Mouse (Mus musculus) adrenal gland, postnatal 36 days (tissue): ENCODE data around the gene Hmgb1. TPM values are rescaled to one million over a fixed set of nuclear protein-coding genes. Genes with fewer than 3 reads are reported as not detected.
A peak's percentile ranks its signal among the peaks of the same experiment; 100 is the strongest.
"Not testable (repeated sequence)": the region's sequence is repeated elsewhere in the genome, so short reads cannot be mapped to it uniquely, and the experiment has no call there.

Experiments used
- DNase-seq, 2 experiments: peaks; one replicate each; pipeline ENCODE4 v3.0.0; 2021; ENCODE audit warnings: mixed read lengths in 1 of 2
- total RNA-seq, 2 experiments: library from RNA; stranded (reverse); gene quantifications; 2 replicates each; pipeline ENCODE4 v1.2.3; 2021

Hmgb1 gene
- total RNA-seq, 2 experiments from 2014 or later = 141 to 161 TPM

DNA sequence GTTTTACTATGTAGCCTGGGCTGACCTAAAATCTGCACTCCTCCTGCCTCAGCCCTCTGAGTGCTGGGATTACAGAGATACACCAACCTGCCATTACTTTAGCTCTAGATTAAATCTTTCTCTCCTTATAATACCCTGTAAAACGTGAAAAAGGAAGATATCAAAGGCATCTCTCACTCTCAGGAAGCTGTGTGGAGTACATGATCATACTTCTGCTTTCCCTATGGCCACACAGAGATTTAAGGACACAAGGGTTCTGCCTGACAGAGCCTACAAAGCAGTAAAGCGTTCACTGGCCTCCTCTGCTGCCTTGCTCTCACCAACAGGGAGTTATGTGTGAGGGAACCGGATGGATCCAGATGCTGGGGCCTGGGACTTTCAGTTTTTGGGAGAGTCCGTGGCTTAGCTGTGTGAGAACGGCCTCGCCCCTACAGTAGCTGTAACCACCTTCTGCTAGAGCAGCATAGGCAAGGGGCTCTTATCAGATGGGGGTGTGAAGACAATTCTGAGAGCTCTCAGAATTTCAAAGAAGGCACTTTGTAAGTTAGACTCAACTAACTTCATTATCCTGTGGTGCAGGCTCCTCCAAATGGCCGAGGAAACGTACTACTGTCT is 36.8 kb downstream of the Hmgb1 start:
- no peak for DNase-seq

DNA sequence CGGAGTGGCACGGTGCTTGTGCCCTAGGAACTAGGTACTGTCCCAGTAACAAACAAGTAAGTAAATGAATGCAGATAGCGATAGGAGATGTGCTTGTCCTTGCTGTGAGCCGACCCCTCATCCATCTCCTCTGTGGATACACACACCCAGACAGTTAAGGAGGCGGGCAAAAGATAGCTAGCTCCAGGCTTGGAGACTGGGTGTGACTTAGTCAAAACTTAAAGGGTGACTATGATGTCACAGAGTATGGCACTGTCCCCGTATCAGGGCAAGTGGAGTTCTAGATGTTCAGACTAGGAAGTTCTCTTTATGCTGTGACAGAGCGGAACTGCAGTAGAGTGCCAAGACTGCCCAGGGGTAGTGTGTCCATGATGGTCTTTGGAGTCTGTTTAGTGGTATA is 37.6 kb downstream of the Hmgb1 start:
- no peak for DNase-seq

GRCm38 (mm10) chr5:149143766-149144375 is 40.4 kb downstream of the Hmgb1 start:
- DNase-seq = peak; percentile 43 to 46

GRCm38 (mm10) chr5:149141155-149141554 is 43.1 kb downstream of the Hmgb1 start:
- not testable (repeated sequence) for DNase-seq

DNA sequence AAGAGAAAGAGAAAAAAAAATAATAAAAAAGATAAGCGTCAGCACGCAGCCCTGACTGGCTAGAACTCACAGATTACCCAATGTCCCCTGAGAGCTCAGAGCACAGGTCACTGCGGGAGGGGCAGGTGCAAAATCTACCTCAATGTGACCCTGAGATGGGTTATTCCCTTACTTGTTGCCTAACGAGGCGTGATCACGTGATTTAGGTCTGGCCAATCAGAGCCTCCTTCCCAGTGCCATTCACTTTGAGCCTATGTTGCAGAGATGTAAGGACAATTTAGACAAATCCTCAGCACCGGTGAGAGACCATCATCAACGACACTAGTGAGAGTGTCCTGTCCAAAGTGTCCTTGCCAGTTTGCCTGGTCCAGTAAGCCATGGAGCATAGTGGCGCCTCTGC is 44.0 kb downstream of the Hmgb1 start:
- DNase-seq = no peak

DNA sequence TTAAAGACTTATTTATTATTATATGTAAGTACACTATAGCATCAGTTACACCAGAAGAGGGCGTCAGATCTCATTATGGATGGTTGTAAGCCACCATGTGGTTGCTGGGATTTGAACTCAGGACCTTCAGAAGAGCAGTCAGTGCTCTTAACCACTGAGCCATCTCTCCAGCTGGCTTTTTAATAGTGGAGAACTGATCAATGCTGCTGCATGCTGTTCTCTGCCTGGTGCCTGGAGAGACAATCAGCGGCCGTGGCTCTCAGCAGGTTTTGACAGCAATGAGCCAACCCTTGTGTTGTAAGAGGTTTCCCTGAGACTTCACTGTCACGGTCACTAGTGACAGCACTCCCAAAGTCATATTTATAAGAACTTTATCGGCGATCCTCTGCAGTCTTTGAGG is 46.2 kb downstream of the Hmgb1 start:
- DNase-seq = not testable (repeated sequence)

DNA sequence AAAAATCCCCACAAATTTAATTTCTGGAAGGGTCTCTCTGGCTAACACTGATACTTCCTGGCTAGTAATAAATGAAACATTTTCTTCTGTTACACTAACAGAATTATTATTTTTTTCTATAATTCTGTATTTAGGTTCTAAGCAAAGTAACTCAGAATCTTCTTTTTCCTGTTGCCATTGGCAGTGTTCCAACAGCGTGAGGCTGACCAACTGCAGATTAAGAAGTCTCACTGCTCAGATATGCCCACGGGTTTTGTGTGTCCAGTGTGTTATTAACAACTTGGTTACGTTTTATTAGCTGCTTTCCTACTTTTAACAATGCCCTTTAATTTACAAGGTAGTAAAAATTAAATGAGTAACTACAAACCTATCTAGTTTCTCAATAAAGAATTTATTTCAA is 46.8 kb downstream of the Hmgb1 start:
- DNase-seq = no peak

DNA sequence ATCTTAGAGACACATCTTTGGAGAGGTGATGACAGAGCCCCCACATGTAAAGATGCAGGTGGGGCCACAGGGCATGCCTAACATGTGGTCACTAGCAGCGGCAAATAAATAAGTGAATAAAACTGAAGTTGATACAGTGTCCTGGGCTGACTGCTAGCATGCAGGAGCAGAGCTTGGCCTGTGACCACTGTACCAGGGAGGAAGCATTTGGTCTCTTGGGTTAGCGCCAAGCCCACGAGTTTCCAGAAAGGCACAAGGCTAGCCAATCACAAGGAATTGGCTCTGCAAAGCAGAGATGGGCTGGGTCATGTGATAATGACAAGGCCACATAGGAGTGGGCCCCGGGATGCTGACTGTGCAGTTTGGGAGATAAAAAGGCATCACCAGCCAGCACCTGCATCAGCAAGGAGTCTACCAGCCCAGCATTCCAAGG is 47.3 kb downstream of the Hmgb1 start:
- peak; percentile 20 to 24 for DNase-seq

- DNase-seq = no peak
These were observed 48.6 kb downstream of the Hmgb1 start for GRCm38 (mm10) chr5:149135455-149136354.

GRCm38 (mm10) chr5:149134751-149135454 is 49.4 kb downstream of the Hmgb1 start:
- no peak for DNase-seq

GRCm38 (mm10) chr5:149128473-149128872 is 55.8 kb downstream of the Hmgb1 start:
- no peak for DNase-seq

DNA sequence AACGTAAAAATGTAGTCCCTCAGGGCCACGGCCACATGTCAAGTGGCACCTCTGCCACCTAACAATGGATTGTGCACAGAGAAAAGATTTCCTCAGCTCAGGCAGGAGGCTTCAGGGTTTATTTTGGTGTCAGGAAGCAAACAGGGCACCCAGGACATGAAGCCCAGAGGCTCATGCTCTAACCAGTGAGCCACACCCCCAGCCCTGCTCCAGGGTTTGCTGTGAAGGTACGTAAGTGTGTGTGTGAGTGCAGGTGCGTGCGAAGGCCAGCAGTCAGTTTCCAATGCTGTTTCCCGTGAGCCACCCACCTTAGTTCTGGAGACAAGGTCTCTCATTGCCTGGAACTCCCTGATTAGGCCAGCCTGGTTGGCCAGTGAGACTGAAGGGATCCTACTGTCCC is 60.5 kb downstream of the Hmgb1 start:
- DNase-seq = no peak

GRCm38 (mm10) chr5:149119341-149119881 is 64.9 kb downstream of the Hmgb1 start:
- no peak for DNase-seq

- no peak for DNase-seq
These were observed 66.3 kb downstream of the Hmgb1 start for GRCm38 (mm10) chr5:149117815-149118547.

DNA sequence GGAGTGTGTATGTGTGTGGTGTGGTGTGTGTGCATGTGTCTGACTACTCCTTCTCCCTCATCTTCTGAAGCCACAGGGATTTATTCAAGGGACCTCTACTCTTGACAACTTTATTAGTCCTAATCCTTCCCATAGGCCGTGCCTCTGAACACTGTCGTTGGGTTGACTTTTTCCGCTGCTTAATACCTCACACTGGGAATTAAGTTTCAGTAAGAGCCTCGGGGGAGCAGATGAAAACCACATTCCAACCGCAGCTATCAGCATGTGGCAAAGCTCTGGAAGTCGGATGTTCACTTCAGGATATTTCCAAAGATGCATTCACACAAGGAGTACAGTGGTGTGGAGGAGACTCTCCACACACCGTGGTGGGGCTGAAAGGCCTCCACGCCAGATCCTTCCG is 69.7 kb downstream of the Hmgb1 start:
- DNase-seq = no peak

- DNase-seq = no peak
These were observed 70.3 kb downstream of the Hmgb1 start for GRCm38 (mm10) chr5:149114034-149114433.

- no peak for DNase-seq
These were observed 70.8 kb downstream of the Hmgb1 start for GRCm38 (mm10) chr5:149113439-149113838.

- DNase-seq = no peak
These were observed 71.7 kb downstream of the Hmgb1 start for GRCm38 (mm10) chr5:149112559-149112958.

DNA sequence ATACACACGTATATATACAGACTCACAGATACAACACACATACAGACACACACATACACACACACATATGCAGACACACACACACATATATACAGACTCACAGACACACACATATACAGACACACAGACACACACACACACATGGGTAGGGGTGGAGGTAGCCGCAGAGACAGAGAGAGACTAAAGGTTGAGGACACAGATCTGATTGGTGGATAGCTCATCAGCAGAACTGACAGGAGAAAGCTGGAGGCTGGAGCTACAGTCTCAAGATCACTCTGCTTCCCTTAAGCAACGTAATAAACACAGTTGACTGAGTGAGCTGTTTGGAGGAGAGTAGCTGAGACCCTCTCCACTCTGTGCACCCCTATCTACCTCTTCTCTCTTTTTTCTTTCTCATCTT is 75.1 kb downstream of the Hmgb1 start:
- no peak for DNase-seq

- DNase-seq = peak; percentile 11 to 35
These were observed 76.1 kb downstream of the Hmgb1 start for GRCm38 (mm10) chr5:149108178-149108577.

GRCm38 (mm10) chr5:149107566-149107965 is 76.7 kb downstream of the Hmgb1 start:
- DNase-seq = no peak
